Mouse (Mus musculus): ENCODE measurements around the gene Tubb2a. TPM values are rescaled to one million over a fixed set of nuclear protein-coding genes. Genes with fewer than 3 reads are reported as not detected.

Gene Tubb2a
- polyA plus RNA-seq, 1 experiment from 2014 or later = 115 TPM

- peaks cover 9% of the 10 kb centered on the region for H3K36me3 ChIP-seq
Measured at GRCm38 (mm10) chr13:34038901-34039341, 38.9 kb downstream of the Tubb2a start.

DNA sequence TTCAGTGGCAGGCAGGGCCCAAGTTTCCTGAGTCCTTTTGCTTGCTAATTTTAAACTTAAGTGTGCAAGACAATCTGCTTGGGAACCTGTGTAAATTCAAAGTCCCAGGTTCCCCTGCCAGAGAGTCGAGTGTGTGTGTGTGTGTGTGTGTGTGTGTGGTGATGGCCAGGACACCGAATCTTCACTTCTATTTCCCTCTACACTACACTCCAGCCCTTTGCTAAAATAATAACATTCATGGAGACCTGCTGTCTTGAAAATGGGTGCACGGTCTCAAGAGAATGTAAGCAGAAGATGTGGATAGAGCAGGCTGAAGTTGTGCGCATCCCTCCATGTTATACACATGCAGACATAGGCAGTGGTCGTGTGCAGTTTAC, 39.8 kb downstream of the Tubb2a start:
- Histone ChIP-seq H3K36me3 (peaks cover 15% of the 10 kb centered on the region), H3K4me3 (peak overlapping the region; percentile 86), H3K4me1 (peaks cover 20% of the 10 kb centered on the region), H3K27ac (peak overlapping the region; percentile 98), H3K9me3 (no peaks in the 10 kb centered on the region), H3K27me3 (ENCODE audit: insufficient read depth, poor library complexity, severe bottlenecking) (no peaks in the 10 kb centered on the region)
- no peak for DNase-seq (ENCODE audit: low spot score)
- 50% methylated on average over 5 of the region's 5 CpGs for WGBS

More at GRCm38 (mm10) chr13:34038901-34039341, 38.9 kb downstream of the Tubb2a start:
- H3K27me3 ChIP-seq (ENCODE audit: insufficient read depth, poor library complexity, severe bottlenecking) = no peaks in the 10 kb centered on the region
- H3K4me3 ChIP-seq = peak overlapping the region; percentile 86
- DNase-seq (ENCODE audit: low spot score) = no peak
- H3K9me3 ChIP-seq = no peaks in the 10 kb centered on the region
- no peak overlapping the region for H3K27ac ChIP-seq
- peaks cover 22% of the 10 kb centered on the region for H3K4me1 ChIP-seq
- WGBS = 53% methylated on average over 8 of the region's 8 CpGs

GRCm38 (mm10) chr13:34037172-34038055, 40.4 kb downstream of the Tubb2a start, which contains the start of gene Bphl:
Gene Bphl, plus strand, starts transcription at chr13:34037597.
- Histone ChIP-seq H3K27ac (peak within 1 kb of the TSS; percentile 98), H3K4me1 (peaks cover 20% of the 10 kb centered on the region), H3K4me3 (peak within 1 kb of the TSS; percentile 86), H3K36me3 (peaks cover 21% of the 10 kb centered on the region), H3K27me3 (ENCODE audit: insufficient read depth, poor library complexity, severe bottlenecking) (no peaks in the 10 kb centered on the region), H3K9me3 (no peaks in the 10 kb centered on the region)
- peak; percentile 96 for DNase-seq (ENCODE audit: low spot score)
- under 1% methylated on average over 37 of the region's 37 CpGs for WGBS

- no peaks in the 10 kb centered on the region for H3K9me3 ChIP-seq
- 0 out of 2 replicates have a peak overlapping the region, but pooled peaks have one; percentile 86 for H3K4me3 ChIP-seq
- H3K36me3 ChIP-seq = peaks cover 21% of the 10 kb centered on the region
- no peak for DNase-seq (ENCODE audit: low spot score)
- 72% methylated on average over 5 of the region's 5 CpGs for WGBS
- no peaks in the 10 kb centered on the region for H3K27me3 ChIP-seq (ENCODE audit: insufficient read depth, poor library complexity, severe bottlenecking)
- H3K4me1 ChIP-seq = peaks cover 20% of the 10 kb centered on the region
- peak overlapping the region; percentile 98 for H3K27ac ChIP-seq
Measured at GRCm38 (mm10) chr13:34036726-34037125, 41.1 kb downstream of the Tubb2a start.

- peaks cover 20% of the 10 kb centered on the region for H3K4me1 ChIP-seq
- no peak for DNase-seq (ENCODE audit: low spot score)
- no peak overlapping the region for H3K4me3 ChIP-seq
- no peak overlapping the region for H3K27ac ChIP-seq
- H3K27me3 ChIP-seq (ENCODE audit: insufficient read depth, poor library complexity, severe bottlenecking) = no peaks in the 10 kb centered on the region
- 81% methylated on average over 3 of the region's 3 CpGs for WGBS
- H3K36me3 ChIP-seq = peaks cover 32% of the 10 kb centered on the region
- no peaks in the 10 kb centered on the region for H3K9me3 ChIP-seq
Measured at GRCm38 (mm10) chr13:34035424-34035823, 42.4 kb downstream of the Tubb2a start.

- DNase-seq (ENCODE audit: low spot score) = no peak
- Histone ChIP-seq H3K36me3 (peaks cover 52% of the 10 kb centered on the region), H3K9me3 (no peaks in the 10 kb centered on the region)
Measured at GRCm38 (mm10) chr13:34032041-34032440, 45.8 kb downstream of the Tubb2a start.

More at GRCm38 (mm10) chr13:34032041-34032440, 45.8 kb downstream of the Tubb2a start:
- H3K27me3 ChIP-seq (ENCODE audit: insufficient read depth, poor library complexity, severe bottlenecking) = no peaks in the 10 kb centered on the region
- no peak overlapping the region for H3K4me3 ChIP-seq
- no peak overlapping the region for H3K27ac ChIP-seq
- 84% methylated on average over 2 of the region's 2 CpGs for WGBS
- H3K4me1 ChIP-seq = peaks cover 6% of the 10 kb centered on the region

Other genes starting within 250 kb of the Tubb2a start
- not detected in 2 replicates for gene Serpinb6e, start 234.6 kb downstream of the Tubb2a start, polyA plus RNA-seq (2016; fragmentation: Nextera tagmentation; extraction: Ambion mirVana)
- gene Serpinb6c, start 172.3 kb downstream of the Tubb2a start, polyA plus RNA-seq (2016; fragmentation: Nextera tagmentation; extraction: Ambion mirVana) = not detected in 2 replicates
- gene Nqo2, start 113.3 kb downstream of the Tubb2a start, polyA plus RNA-seq (2016; fragmentation: Nextera tagmentation; extraction: Ambion mirVana) = 30.3 and 31.4 TPM in 2 replicates
- 8.3 and 13.4 TPM in 2 replicates for gene Ripk1, start 75.6 kb downstream of the Tubb2a start, polyA plus RNA-seq (2016; fragmentation: Nextera tagmentation; extraction: Ambion mirVana)
- gene Serpinb6a, start 75.2 kb downstream of the Tubb2a start, polyA plus RNA-seq (2016; fragmentation: Nextera tagmentation; extraction: Ambion mirVana) = 38.1 and 42.1 TPM in 2 replicates
- gene Bphl, start 40.4 kb downstream of the Tubb2a start, polyA plus RNA-seq (2016; fragmentation: Nextera tagmentation; extraction: Ambion mirVana) = 41.5 and 45.1 TPM in 2 replicates
- gene Tubb2b, start 52.5 kb upstream of the Tubb2a start, polyA plus RNA-seq (2016; fragmentation: Nextera tagmentation; extraction: Ambion mirVana) = 18.8 and 30.7 TPM in 2 replicates
- gene Psmg4, start 85.0 kb upstream of the Tubb2a start, polyA plus RNA-seq (2016; fragmentation: Nextera tagmentation; extraction: Ambion mirVana) = 66.6 and 70.3 TPM in 2 replicates

Data from heart, embryonic 10.5 days (tissue).